Mouse (Mus musculus) induced T-regulatory cell, adult 2 months (primary cell): Measurements from ENCODE around the gene Prkcb.

ENCODE experiments used
- DNase-seq: peaks from one replicate; pipeline ENCODE4 v3.0.0-alpha.2; 2012; ENCODE audit warnings: low read depth

Gene Prkcb

GRCm38 (mm10) chr7:122367303-122368007 is 78.9 kb downstream of the Prkcb start:
- DNase-seq = no peak

- DNase-seq = no peak
These were observed 81.9 kb downstream of the Prkcb start for GRCm38 (mm10) chr7:122370488-122370887.

- no peak for DNase-seq
These were observed 83.4 kb downstream of the Prkcb start for GRCm38 (mm10) chr7:122371947-122372346.

DNA sequence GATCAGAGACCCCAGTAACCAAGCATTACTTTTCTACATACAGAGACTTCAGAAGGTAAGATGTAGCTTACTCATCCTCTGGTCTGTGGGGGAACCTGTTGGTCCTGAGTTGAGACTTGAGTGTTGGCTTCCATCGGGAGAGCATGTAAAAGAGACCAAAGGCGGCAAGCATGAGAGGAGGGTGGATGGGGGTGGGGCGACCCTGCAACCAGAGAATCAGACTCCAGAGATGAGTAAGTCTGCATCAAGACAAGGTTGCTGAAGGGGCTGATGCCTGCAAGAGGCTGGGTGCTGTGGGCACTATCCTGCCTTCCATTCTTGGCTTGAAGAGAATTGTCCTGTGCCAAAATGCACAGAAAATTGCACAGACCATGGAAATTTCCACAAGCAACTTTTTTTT is 83.8 kb downstream of the Prkcb start:
- peak; percentile 13 for DNase-seq

DNA sequence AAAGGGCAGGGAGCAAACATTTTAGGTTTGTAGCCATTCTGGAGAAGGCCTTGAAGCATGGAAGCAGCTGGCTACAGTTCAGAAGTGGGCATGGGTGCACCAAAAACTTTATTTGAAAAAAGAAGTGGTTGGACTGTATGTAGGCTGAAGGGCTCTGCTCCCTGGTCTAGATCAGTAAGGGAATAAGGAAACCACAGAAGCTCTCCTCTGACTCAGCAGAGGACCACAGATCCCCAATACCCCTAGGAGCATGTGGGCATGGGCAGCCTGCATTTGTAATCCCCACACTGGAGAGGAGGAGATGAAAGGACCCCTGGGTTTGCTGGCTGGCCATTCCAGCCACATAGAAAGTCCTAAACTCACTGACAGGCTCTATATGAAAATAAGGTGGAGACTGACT is 88.3 kb downstream of the Prkcb start:
- DNase-seq = no peak

DNA sequence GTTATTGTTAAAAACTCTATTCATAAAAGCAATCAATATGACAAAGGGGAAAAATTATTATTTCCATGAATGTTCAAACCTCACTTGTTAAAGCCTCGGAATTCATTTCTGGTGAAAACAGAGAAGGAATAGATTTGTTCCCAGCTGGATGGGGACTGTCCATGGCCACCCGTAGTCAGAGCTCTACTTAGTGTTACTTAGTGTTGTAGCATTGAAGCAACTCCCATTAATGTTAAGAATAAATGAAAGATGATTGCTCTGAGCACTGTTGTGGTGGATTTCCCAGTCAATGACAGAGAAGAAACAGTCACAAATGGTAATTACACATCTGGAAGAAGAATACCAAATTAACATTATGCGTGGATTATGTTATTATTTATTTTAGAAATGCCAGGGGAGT is 89.4 kb downstream of the Prkcb start:
- DNase-seq = no peak

DNA sequence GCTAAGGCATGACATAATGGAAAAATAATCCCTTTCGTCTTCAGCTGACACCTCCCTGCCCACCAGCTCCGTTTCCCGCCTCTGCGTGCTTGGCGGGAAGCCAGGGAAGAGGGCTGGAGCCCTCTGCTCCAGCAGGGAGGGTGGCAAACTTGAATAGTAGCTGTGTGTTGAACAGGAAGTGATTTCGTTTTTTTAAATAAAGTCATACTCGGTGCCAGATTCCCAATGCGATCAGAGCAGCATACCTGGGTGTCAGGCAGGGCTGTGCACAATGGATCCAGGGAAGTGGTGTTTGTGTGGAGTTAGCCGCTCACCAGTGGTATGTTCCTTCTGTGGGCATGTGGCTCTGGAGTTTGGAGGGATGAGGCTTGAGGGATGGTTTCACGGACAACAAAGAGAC is 89.9 kb downstream of the Prkcb start:
- no peak for DNase-seq

DNA sequence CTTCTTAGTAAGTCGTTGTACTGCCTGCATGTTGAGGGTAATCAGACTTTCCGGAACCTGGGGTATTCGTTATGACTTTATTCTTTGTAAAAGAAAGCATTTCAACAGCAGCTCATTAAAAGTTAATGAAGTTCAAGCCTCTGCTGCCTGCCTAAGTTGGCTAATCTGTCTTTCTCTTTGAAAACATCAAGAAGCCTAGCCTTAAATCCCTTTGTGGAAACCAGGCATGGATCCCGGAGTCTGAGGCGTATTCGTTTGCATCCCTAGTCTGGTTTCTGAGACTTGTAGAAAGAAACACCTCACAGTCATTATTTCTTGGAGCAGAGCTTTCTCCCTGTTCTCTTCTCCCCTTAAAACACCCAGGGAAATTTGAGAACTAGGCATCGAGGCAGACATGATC is 90.7 kb downstream of the Prkcb start:
- no peak for DNase-seq

GRCm38 (mm10) chr7:122380336-122381130 is 92.0 kb downstream of the Prkcb start:
- no peak for DNase-seq

- no peak for DNase-seq
These were observed 93.0 kb downstream of the Prkcb start for GRCm38 (mm10) chr7:122381560-122381959.

DNA sequence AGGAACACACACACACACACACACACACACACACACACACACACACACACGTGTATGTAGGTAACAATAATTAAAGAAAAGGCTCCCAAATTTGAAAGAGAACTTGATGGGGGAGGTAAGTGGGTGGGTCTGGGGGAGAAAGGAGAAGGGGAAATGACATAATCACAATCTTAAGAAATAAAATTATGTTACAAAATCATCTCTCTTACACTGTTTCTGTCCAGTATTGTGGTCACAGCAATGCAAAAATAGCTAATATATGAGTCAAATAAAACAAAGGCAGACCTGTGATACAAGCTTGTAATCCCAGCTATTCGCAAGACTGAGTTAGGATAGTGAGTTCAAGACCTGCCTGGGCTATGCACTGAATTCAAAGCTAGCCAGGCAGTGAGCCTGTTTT is 94.7 kb downstream of the Prkcb start:
- DNase-seq = no peak

- DNase-seq = no peak
These were observed 96.3 kb downstream of the Prkcb start for GRCm38 (mm10) chr7:122384891-122385290.

GRCm38 (mm10) chr7:122386567-122386966 is 98.0 kb downstream of the Prkcb start:
- DNase-seq = peak; percentile 47

- DNase-seq = peak; percentile 54
These were observed 99.3 kb downstream of the Prkcb start for GRCm38 (mm10) chr7:122387896-122388295.

GRCm38 (mm10) chr7:122388858-122389257 is 100.3 kb downstream of the Prkcb start:
- DNase-seq = peak; percentile 25

DNA sequence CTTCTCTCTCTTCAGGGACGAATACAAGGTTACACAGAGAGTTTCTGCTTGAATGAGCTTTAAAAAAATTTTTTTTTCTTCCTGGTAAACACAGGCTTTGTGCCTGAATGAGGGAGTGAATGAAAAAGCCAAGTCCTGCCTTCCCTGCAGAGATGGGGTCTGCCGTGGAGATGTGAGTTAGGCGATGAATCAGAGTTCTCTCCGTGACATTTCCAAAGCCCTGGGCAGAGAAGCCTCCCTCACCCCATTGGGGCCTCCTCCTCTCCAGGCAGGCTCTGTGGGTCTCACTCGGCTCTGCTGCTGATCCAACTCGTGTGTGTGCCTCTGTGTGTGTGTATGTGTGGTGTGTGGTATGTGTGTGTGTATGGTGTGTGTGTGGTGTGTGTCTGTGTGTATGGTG is 101.1 kb downstream of the Prkcb start:
- DNase-seq = peak; percentile 25

GRCm38 (mm10) chr7:122390200-122390599 is 101.6 kb downstream of the Prkcb start:
- DNase-seq = peak; percentile 55

GRCm38 (mm10) chr7:122390683-122391082 is 102.1 kb downstream of the Prkcb start:
- peak; percentile 43 for DNase-seq

DNA sequence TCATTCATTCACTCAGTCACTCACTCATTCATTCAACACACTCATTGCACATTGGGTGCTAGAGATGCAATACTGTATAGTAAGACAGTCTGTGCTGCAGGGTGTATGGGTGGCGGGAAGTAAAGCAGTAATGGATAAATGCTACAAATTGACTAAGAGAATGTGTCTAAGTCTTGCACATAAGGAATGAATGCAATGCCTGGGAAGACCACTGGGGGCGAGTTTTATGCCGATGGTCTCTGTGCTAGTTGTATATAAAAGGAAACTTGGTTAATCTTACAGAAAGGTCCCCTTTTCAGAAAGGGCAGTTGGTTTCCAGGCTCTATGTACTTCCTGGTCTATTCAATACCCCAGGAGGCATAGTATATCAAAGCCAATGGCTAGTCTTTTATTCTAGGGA is 102.8 kb downstream of the Prkcb start:
- peak; percentile 57 for DNase-seq

DNA sequence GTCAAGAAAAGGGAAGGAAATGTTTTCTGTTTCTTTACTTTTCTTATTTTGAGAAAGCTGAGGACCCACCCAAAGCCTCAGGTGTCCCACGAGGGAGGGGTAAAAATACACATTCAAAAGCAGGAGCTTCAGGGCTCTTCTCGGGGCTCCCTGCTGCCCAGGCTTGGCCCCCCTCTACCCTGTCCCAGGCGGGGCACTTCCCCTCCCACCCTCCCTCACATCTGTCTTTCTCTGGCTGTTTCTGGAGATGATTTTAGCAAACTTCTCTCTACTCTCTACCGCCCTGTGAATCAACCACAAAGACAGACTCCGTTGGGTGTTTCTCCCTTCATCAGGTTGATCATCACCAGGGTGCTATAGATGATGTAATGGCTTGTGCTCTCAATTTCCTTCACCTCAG is 105.4 kb downstream of the Prkcb start:
- peak; percentile 67 for DNase-seq

DNA sequence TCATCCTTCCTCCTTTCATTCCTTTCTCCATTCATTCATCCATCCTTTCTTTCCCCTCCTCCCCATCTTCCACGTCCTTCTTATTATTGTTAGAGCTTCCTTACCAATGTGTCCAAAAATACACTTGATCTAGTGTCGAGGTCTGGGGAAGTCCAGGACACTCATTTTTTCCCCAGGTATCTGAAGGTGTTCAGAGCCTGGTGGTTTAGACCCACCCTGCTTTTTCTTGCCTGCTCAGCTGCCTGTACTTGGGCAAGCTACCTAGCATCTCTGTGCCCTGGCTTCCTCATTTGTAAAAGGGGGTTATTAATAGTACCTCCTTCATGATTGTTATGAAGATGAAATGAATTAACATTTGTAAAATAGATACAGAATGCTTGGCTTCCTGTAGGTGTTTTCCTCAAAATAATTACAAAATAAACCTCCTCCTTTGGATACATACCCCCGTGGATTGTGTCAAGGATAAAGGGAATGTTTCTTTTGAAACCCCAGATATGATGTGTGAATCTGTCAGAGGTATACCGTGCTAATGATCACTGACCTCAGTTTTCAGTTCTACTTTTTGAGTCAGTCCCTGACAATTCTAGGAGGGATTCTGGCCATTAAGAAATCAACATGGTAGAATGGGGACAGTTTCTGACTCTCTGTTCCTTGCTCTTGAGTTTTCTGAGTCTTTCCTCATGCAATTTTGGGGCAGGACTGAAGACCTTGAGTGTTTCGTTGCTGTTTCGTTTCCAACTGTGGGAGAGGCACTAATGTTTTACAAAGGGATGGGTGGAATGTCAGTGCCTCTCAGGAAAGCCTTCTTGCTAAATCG is 106.8 kb downstream of the Prkcb start:
- DNase-seq = peak; percentile 48

DNA sequence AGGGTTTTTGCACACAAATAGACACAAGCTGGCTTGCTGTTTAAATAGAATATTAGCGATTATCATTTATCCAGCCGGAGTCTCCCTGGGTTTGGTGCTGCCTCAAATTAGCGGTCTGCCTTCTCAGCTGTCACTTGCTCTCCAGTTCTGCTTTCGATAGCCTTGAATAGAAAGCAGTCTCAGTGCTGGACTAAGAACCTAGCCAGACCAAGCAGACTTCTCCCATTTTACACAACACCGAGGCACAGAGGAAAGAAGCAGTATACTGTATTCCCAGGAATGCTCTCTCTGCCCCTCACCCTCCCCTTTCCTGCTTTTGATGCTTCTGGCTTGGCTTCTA is 107.4 kb downstream of the Prkcb start:
- DNase-seq = no peak

DNA sequence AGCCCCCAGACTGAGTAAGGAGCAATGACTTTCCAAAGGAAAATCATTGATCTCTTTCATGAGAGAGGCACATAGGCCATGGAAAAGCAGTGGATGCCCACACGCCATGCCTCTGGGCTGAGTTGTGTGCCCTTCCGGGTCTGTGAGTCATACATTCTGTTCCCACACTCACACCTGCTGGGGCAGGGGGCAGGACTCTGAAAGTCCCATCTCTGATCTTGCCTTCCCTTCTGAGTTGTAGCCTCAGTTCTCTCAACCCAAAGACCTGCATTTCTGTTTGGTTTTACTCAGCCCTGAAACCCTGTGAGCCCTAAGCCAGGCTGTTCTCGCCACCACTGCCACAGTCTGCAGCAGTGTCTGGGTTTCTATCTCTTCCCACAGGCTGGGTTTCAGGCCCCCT is 109.1 kb downstream of the Prkcb start:
- DNase-seq = peak; percentile 75
